Mouse (Mus musculus) small intestine, adult 2 months (tissue): Measurements from ENCODE around the gene Nanog.

ENCODE experiments used
- CTCF ChIP-seq: fragments of 200-500 bp; IDR thresholded peaks from 2 replicates; pipeline ENCODE4 v1.5.1; 2012; ENCODE audit warnings: low read depth, mild to moderate bottlenecking, control low read depth, inconsistent platforms, low read length, moderate library complexity, mixed read lengths; ENCODE audit not compliant: insufficient replicate concordance, insufficient read length; ENCODE audit errors: extremely low read depth
- POLR2A ChIP-seq: fragments of 200-500 bp; IDR thresholded peaks from 2 replicates; pipeline ENCODE4 v1.6.1; 2012; ENCODE audit warnings: low read depth, mild to moderate bottlenecking, control low read depth, inconsistent platforms, low read length, moderate library complexity

DNA sequence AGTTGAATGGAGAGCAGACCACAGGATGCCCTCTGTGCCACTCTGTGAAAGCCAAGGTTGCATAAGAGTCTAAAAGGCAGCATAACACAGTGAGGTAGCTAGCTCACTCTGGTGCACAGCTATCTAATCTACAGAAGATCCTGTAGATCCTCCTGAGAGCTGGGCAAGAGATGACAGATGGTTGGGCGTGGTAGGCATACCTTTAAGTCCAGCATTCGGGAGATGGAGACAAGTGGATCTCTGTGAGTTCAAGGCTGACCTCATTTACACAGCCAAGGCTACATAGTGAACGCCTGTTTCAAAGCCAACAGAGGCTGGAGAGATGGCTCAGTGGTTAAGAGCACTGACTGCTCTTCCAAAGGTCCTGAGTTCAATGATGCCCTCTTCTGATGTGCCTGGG, 11.9 kb upstream of the Nanog start:
- no peak for TF ChIP-seq CTCF
- no peak for TF ChIP-seq POLR2A
